Mouse (Mus musculus) E14TG2a.4 (cell line): ENCODE results near the gene Trip6.

Experiments used
- H3K27me3 ChIP-seq: 2 replicates; pipeline ENCODE4 v1.6.1; 2014; ENCODE audit warnings: low read length, control low read depth; ENCODE audit not compliant: insufficient read depth
- H3K36me3 ChIP-seq: 2 replicates; pipeline ENCODE4 v1.6.1; 2014; ENCODE audit warnings: low read length, control low read depth; ENCODE audit not compliant: insufficient read depth
- H3K4me1 ChIP-seq: replicated peaks from 2 replicates; pipeline ENCODE4 v1.6.1; 2014; ENCODE audit warnings: low read depth, low read length, control low read depth
- H3K4me3 ChIP-seq: replicated peaks from 2 replicates; pipeline ENCODE4 v1.5.1; 2014; ENCODE audit warnings: mild to moderate bottlenecking, low read length
- H3K9me3 ChIP-seq: 2 replicates; pipeline ENCODE4 v1.6.1; 2014; ENCODE audit warnings: low read length, control low read depth
- CTCF ChIP-seq: conservative IDR thresholded peaks from 2 replicates; pipeline ENCODE4 v1.5.1; 2014; ENCODE audit warnings: low read length
- NANOG ChIP-seq: IDR thresholded peaks from 2 replicates; pipeline ENCODE4 v1.6.1; 2014; ENCODE audit warnings: borderline replicate concordance, low read length, mixed read lengths
- POU5F1 ChIP-seq: IDR thresholded peaks from 2 replicates; pipeline ENCODE4 v1.6.1; 2014; ENCODE audit warnings: low read length, borderline replicate concordance

Trip6 gene

DNA sequence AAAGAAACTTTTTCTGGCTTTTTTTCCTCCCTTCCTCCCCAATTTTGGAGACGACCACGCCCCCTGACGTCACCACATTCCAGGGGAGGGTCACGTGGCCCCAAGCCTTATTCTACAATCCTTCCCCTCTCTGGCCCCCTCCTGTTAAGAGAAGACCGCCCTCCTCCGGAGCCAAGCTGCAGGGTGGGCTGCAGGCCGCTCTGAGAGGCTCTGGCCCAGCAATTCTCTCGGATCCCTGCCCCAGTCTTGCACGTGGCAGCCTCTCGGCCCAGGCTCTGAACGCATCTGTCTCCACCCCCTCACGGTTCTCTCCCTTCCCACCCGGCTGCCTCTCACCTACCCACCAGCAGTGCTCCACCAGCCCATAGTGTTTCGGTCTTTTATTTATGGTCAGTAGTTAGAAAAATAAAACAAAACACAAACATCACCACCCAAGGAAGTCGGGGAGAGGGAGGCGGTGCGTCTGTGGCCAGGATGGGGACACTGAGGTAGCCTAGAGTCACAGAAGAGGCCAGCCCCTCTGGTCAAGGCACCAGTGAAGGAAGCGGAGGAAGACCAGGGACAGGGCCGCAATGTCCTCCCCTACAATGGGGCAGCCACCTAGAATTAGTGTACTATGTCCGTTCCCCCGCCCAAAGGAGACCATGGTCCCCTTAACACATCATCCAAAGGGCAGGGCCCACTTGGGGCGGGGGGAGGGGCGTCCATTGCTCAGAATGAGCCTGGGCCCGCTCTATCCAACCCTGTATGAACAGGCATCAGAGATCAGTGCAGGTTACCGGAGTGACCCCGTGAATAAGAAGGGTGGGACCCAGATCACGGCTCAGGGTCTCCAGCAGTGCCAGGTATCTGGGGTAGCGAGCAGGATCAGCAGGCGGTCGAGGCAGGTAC is at the start of gene Trip6:
Gene Trip6 (minus strand): TSS at position 212 of the 891 bp plus-strand sequence.
- peaks cover 23% of the 10 kb centered on the region for H3K27me3 ChIP-seq
- H3K36me3 ChIP-seq = peaks cover 57% of the 10 kb centered on the region
- peaks cover 4% of the 10 kb centered on the region; the same call in 1 of the 2 replicates for H3K9me3 ChIP-seq
- H3K4me3 ChIP-seq = peak within 1 kb of the TSS; percentile 82
- H3K4me1 ChIP-seq = peaks cover 50% of the 10 kb centered on the region
- TF ChIP-seq NANOG (no peak), CTCF (no peak), POU5F1 (no peak)

- Histone ChIP-seq H3K4me1 (peaks cover 58% of the 10 kb centered on the region), H3K9me3 (no peaks in the 10 kb centered on the region), H3K27me3 (no peaks in the 10 kb centered on the region), H3K36me3 (peaks cover 95% of the 10 kb centered on the region), H3K4me3 (no peak overlapping the region)
- TF ChIP-seq POU5F1 (no peak), CTCF (peak; percentile 30)
These were observed 44.2 kb upstream of the Trip6 start for GRCm38 (mm10) chr5:137358382-137358781.

DNA sequence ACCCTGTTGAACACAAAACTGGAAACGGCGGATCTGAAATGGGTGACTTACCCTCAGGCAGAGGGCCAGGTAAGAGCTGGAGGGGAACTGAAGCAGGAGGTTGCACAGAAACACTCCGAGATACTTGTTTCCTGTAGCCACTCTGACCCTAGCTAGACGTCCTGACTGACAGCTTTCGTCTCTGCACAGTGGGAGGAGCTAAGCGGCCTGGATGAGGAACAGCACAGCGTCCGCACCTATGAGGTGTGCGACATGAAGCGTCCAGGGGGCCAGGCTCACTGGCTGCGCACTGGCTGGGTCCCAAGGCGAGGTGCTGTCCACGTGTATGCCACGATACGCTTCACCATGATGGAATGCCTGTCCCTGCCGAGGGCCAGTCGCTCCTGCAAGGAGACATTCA is 39.9 kb upstream of the Trip6 start:
- H3K4me1 ChIP-seq = peaks cover 64% of the 10 kb centered on the region
- H3K4me3 ChIP-seq = peak overlapping the region; percentile 32
- TF ChIP-seq NANOG = no peak
- no peak for TF ChIP-seq CTCF
- no peak for TF ChIP-seq POU5F1
- H3K9me3 ChIP-seq = no peaks in the 10 kb centered on the region
- H3K36me3 ChIP-seq = peaks cover 54% of the 10 kb centered on the region
- no peaks in the 10 kb centered on the region for H3K27me3 ChIP-seq

- TF ChIP-seq POU5F1 = no peak
- no peak for TF ChIP-seq NANOG
- TF ChIP-seq CTCF = no peak
- Histone ChIP-seq H3K4me3 (peak overlapping the region; percentile 91), H3K36me3 (peaks cover 38% of the 10 kb centered on the region), H3K4me1 (peaks cover 67% of the 10 kb centered on the region), H3K9me3 (no peaks in the 10 kb centered on the region), H3K27me3 (no peaks in the 10 kb centered on the region)
These were observed 38.1 kb upstream of the Trip6 start for GRCm38 (mm10) chr5:137352011-137352975.

DNA sequence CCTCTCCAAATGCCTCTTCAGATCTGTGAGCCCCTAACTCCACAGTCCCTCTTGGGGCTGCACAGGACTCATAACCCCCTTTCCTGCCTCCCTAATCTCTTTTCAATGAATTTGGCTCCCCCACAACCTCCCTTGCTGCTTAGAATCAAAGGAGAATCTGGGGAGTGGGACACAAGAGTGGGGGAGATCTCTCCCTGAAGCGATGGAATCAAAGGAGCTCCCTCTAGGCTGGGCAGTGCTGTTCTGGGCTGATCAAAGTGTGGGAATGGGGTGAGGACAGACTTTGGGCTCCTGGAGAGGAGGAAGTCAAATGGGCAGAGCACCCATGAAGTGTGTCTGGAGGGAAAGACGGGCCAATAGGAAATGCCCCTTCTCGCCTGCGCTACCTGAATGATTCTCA is 37.2 kb upstream of the Trip6 start:
- Histone ChIP-seq H3K4me3 (peak overlapping the region; percentile 91), H3K4me1 (peaks cover 69% of the 10 kb centered on the region)

DNA sequence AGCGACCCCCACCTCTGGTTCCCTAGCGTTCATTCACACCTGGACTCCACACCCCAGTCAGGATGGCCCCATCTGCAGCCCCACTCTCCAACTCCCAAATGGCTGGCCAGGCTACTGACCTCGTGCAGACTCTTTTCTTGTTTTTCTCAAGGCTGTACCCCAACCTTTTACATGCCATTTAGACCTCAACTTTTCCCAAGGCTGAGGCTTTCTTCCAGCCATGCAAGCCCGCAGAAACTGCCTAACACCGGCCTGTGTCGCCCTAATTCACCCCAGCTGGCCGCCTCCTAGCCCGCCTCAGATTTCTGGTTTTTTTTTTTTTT is 36.8 kb upstream of the Trip6 start:
- no peaks in the 10 kb centered on the region for H3K27me3 ChIP-seq
- peaks cover 68% of the 10 kb centered on the region for H3K4me1 ChIP-seq

More for the DNA sequence above, 37.2 kb upstream of the Trip6 start:
- H3K9me3 ChIP-seq = no peaks in the 10 kb centered on the region
- H3K27me3 ChIP-seq = no peaks in the 10 kb centered on the region
- no peak for TF ChIP-seq POU5F1
- TF ChIP-seq CTCF = no peak
- peaks cover 31% of the 10 kb centered on the region for H3K36me3 ChIP-seq

DNA sequence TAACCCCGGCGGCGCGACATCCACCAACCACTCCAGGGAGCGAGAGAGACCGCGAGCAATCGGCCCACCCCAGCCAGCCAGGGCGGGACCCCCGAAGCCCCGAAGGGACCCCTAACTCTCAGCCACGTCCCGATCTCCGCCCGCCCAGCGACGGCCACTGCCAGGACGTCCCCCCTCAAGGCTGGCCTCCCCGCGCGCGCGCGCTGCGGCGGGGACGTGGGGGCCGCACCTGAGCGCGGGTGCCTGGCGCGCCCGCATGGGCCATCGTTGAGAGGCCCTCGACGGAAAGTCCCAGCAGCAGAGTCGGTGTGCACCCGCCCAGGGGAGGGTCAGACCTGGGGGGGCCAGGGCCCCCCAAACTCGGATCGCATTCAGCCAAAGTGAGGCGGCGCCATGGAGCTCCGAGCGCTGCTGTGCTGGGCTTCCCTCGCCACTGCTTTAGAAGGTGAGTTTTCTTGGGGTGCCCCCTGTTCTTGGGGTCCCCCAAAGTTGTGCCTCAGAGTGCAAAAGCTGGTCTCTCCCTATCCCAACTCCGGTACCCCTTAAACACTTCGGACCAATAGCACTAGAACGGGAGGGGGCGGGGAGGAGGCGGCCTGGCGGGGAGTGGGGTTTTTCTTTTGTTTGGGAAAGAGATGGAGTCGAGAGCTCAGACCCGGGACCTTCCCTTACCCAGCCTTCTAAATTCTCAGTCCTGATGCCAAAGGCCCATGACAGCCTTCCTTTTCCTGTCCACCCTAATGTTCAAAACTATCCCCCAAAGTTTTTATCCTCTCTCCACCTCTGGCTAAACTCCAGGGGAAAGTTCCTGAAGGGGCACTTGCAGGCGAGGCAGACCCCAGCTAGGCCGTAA is 36.2 kb upstream of the Trip6 start:
- Histone ChIP-seq H3K4me1 (peaks cover 73% of the 10 kb centered on the region), H3K27me3 (no peaks in the 10 kb centered on the region), H3K9me3 (no peaks in the 10 kb centered on the region), H3K36me3 (peaks cover 21% of the 10 kb centered on the region), H3K4me3 (peak overlapping the region; percentile 91)
- TF ChIP-seq NANOG = no peak
- TF ChIP-seq CTCF = no peak
- TF ChIP-seq POU5F1 = no peak

More for the DNA sequence above, 36.8 kb upstream of the Trip6 start:
- TF ChIP-seq CTCF (no peak), POU5F1 (no peak), NANOG (no peak)
- H3K4me3 ChIP-seq = peak overlapping the region; percentile 91
- H3K36me3 ChIP-seq = peaks cover 27% of the 10 kb centered on the region
- no peaks in the 10 kb centered on the region for H3K9me3 ChIP-seq
